Mouse (Mus musculus): Measurements from ENCODE around the gene Popdc2.

DNA sequence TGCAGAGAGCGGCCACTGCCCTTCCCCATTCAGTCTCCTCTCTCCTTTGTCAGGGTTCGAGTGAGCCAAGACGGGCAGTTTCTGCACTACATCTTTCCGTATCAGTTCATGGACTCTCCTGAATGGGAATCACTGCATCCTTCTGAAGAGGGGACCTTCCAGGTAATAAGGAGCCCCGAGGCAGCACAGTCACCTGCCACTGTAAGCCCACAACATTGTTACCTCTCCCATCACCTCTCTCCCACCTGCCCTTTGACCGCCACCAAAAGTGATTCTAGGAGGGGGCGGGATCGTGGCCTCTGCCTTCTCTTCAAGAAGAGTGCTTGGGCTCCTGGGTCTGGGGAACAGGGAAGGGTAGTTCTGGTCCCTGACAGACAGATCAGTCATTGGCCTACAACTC is 7.4 kb downstream of the Popdc2 start:
- TF ChIP-seq TAL1 (IDR thresholded peaks at IDR 0.05; ENCODE audit: low read length) (no peak), GATA1 (IDR thresholded peaks at IDR 0.05; ENCODE audit: low read length) (no peak)
